Mouse (Mus musculus) testis, adult 2 months (tissue): Measurements from ENCODE around the gene Aif1.

Source experiments
- CTCF ChIP-seq: fragments of 200-500 bp; IDR thresholded peaks from 2 replicates; pipeline ENCODE4 v1.5.1; 2012; ENCODE audit warnings: low read depth, mild to moderate bottlenecking, inconsistent platforms, low read length, moderate library complexity; ENCODE audit not compliant: control insufficient read depth, insufficient read depth, insufficient replicate concordance
- POLR2A ChIP-seq: fragments of 200-500 bp; IDR thresholded peaks from 2 replicates; pipeline ENCODE4 v1.6.1; 2012; ENCODE audit warnings: low read depth, mild to moderate bottlenecking, inconsistent platforms, low read length, moderate library complexity; ENCODE audit not compliant: control insufficient read depth

DNA sequence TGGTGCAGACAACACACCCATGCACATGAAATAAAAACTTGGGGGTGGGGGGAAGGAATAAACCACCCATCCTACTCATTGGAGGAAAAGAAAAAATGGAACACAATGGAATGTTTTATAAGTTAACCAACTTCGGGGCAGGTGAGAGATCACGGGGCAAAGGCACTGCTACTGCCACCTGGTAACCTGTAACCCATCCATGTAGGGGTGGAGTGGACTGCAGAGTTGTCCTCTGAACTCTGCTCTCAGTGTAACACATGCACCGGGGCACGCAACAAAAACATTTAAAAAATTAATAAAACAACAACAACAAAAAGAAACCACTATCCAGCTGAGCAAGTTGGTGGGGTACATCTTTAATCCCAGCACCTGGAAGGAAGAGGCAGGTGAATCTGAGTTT, 23.7 kb downstream of the Aif1 start:
- TF ChIP-seq POLR2A (no peak), CTCF (no peak)
